Mouse (Mus musculus): ENCODE results near the gene Exd2.
A peak's percentile ranks its signal among the peaks of the same experiment; 100 is the strongest.

The Exd2 gene

DNA sequence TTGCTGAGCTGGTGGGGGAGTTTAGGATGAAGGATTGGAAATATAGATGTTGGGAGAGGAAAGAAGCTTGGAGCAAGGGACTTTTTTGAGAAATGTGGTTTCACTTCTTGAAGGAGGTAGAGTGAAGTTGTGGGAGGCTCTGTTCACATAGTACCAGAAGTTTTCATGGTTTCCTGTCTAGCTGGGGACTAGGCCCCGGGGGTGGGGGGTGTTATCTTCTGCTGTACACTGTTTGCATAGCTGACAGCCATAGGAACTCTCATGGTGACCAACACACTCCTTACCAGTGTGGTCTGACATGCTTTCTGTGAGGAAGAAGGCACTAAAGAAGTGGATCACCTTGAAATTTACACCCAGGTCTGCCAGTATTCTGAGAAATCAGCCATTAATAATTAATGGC lies 32.8 kb downstream of the Exd2 start:
- DNase-seq (ENCODE audit: low read depth, low spot score): no peak

DNA sequence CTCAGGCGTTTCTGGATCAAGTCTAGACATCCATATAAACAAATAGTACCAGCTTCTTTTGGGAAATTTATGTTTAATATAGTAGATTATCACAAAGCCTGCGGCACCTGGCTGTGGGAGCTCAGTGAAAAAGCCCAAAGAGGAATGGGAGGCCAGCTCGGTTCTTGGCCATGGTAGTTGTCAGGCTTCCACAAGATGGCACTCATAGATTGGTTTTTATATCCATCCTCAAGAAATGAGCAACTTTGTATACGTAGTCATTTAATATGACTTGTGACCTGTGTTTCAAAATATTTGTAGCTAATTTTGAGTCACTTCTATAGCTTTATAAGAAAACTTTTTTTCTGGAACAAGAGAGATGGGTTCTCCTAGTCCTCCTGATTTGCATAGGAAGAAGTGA lies 35.5 kb downstream of the Exd2 start:
- no peak for DNase-seq (ENCODE audit: low read depth, low spot score)

DNA sequence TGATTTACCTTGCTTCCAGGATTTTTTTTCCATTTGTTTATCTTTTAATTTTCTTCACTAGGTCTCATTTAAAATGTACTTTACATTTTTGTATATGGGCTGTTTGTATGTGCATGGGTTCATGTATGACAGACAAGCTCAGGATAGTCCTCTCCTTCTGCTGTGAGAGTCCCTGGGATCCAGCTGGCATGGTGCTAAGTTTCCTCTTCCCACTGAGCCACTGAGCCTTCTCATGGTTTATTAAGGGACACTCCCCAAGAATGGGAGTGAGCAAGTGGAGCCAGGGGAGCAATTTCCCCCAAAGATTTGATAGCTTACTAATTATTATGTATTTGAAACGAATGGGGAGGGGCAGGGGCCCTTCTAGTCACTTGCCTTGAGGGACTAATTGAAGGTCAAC lies 37.6 kb downstream of the Exd2 start:
- no peak for DNase-seq (ENCODE audit: low read depth, low spot score)

DNA sequence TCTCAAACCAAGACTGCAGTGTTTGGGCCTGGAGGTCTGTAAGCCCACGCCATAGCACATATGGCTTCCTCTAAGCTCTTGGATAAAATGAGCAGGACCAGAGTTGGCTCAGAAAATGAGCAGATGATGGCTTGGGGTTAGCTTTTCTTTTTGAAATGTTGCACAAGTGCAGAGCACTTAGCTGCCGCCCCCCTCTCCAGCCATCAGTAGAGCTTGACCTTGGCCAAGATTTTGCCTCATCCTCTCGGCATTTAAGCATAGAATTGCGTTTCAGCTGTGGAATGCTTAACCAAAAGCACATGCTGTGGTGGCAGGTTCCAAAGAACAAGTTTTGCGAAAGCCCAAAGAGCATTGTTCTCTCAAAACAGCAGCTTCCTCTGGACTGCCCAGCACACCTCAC lies 41.8 kb downstream of the Exd2 start:
- DNase-seq (ENCODE audit: low read depth, low spot score): no peak

DNA sequence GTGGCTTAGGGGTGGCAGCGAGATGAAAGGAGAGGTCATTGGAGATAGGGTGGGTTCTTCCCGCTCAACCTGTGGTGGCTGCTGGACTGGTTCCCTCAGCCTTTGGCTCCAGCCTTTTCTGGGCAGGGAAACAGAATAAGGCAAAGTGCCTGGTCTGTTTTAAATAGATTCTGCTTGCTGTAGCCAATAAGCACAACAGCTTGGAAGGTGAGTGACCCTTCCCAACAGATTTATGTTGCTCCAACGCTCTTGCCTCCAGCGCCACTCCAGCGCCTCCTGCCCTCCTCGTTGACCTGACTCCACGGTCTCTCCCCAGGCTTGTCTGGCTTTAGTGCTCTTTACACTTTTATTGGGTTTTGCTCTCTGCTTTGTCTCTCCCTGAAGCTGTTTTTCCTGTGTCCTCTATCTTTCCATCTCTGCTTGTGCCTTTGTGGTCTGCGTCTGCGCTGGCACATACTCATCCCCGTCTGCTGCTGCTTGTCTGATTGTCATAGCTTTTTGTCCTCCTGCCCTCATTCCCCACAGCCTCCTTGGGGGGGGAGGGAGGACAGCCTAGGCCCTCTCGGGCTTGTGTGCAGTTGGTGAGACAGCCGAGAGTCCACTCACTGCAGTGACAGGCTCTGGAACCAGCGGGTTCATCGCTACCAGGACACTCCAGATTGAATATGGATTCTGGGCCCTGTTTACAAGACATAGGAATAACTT lies 44.3 kb downstream of the Exd2 start:
- DNase-seq (ENCODE audit: low read depth, low spot score): no peak

DNA sequence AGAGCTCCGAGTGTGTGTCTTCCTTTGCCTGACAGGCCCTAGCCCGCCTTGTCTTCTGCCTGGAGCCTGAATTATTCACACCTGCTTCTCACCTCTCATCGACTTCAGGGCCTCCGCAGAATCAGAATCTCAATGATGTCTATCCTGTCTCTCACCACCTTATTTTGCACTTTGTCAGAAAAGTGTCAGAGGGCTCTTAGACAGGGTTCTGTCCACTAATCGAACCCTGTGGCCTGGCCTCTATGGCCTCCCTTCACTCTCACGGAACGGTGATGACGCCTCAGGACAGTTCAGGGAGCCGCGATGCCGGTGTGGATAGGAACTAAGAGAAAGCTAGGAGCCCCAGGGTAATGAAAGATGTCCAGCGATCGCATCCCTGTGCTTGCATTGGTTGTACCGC lies 55.1 kb downstream of the Exd2 start, which contains the start of gene Galnt16:
Gene Galnt16, plus strand, starts transcription at position 301 of the 400 bp plus-strand sequence.
- DNase-seq (ENCODE audit: low read depth, low spot score): no peak

DNA sequence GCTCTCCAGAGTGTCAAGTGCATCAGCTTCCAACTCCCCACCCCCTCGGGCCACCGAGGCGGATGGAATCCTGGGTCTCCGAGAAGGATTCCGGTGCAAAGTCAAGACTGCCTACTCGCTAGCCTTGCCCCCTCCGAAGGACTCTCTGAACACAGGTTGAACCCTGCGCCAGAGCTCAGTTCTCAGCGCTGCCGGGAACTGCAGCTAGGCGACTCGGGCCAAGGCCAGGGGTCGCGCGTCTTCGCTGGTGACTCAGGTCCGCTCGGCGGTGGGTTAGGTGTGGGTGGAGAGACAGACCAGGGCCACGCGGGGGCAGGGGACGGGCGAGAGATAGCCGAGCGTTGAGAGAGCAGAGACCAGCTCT lies 55.5 kb downstream of the Exd2 start:
- no peak for DNase-seq (ENCODE audit: low read depth, low spot score)

DNA sequence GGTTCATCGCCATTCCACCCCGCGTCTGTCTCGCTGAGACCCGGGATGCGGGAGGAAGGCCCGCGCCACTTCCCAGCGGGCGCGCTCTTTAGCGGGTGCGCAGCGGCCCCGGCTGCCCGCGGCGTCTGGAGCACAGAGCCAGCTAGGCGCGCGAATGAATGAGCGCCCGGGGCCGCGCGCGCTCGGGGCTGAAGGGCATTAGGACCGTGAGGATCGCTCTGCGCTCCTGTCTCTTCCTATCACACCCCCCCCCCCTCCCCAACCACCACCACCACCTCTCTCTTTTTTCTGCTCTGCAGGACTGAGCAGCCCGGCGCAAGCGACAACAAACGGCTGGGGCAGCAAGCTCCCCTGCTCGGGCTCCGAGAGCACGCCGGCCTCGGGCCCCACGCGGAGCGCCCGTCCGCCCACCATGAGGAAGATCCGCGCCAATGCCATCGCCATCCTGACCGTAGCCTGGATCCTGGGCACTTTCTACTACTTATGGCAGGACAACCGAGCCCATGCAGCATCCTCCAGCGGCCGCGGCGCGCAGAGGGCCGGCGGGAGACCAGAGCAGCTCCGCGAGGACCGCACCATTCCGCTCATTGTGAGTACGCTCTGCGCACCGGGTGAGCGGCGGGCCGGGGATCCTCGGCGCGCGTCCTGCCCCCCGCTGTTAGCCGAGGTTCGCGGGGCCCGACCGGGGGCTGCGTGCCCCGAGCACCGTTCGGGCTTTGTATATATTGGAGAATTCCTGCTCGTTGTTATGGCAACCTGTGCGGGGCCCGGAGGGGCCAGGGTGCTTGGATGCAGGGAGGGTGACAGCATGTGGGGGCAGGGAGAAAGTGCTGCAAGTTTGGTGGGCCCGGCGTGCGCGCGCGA lies 56.1 kb downstream of the Exd2 start:
- DNase-seq (ENCODE audit: low read depth, low spot score): no peak

DNA sequence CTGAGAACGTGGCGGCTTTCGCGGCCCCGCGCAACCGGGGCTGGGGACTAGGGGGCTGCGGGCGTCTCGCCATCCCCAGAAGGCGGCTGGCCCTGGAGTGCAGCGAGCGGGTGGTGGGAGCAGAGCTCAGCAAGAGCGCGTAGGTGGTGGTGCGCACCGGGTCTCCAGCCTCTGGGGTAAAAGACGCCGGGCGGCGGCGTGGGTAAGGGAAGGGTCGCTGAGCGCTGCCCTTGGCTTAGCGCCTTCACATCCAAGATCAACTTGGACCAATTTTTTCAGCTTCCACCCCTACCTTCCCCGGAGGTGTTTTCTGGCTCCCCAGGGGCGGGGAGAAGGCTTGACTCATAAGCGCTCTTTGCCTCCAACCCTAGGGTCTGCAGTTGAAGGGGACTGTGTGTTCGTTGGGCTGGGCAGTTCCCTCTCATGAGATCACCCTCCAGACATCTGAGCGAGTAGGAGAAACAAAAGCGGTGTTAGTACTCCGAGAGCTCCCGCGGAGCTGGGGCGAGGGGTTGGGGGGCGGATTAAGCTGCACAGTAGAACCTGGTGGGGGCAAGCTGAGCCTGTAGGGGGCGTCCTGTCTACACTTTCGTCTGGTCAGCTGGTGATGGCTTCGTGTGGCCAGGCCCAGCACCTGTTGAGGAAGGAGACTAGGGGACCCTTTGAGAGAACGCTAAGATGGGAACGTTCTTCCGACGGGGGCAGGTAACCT lies 56.9 kb downstream of the Exd2 start:
- no peak for DNase-seq (ENCODE audit: low read depth, low spot score)

DNA sequence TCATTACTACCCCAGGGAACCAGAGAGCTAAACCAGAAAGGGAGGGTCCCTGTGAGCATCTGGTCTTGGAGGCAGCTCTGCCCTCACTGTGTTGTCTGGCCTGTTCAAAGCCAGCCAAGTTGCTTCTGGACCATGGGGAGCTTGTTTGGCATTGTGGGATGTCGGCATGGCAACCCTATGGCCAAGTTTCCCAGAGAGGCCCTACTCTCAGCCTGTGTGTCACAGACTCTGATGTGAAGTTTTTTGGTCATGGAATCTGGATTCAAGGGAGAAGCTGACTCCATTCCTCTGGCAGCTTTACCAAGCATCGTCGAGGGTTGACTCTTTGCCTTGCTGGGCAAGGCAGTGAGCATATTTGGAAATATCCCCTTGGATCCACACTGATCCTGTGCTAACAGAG lies 59.1 kb downstream of the Exd2 start:
- DNase-seq (ENCODE audit: low read depth, low spot score): no peak

DNA sequence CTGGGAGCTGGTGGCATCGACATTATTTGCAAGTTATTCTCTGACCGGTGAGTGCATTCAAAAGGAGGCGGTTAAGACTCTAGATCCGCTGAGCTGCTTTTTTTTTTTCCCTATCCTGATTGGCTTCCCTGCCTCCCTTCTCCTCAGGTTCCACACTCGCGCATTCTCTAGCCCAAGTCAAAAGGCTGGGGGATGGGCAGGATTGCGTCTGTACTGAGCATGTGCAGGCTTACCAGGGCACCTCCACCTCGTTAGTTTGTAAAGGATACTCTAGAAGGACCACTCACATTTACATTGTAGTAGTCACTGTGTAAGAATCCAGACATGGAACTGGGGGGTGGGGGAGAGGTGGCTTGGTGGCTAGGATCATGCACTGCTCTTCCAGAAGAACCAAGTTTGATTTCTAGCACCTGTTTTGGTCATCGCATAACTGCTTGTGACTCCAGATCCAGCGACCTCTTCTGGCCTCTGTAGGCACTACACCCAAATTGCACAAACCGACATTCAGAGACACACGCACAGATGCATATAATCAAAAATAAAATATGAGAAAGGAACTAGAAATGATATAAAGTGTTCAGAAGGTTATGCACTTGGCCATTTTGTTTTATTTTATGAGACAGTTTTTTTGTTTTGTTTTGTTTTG lies 61.5 kb downstream of the Exd2 start:
- DNase-seq (ENCODE audit: low read depth, low spot score): no peak

DNA sequence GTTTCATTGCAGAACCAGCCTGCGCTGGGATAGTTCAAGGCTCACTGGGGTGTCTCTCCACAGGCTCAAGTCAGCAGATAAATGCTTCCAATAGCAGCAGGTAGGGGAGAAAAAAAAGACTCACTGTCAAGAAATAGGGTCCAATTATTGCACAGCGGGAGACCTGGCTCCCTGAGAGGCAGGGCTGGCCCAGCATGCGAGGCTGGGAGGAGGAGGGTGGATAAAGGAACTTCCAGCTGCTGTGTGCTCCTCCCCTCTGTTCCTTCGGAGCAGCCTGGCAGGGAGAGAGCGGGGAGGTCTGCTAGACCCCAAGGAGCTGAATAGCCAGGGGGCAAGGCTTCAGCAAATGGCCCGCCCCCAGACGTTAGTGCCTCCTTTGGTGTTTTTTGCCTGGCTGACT lies 62.6 kb downstream of the Exd2 start:
- DNase-seq (ENCODE audit: low read depth, low spot score): no peak

DNA sequence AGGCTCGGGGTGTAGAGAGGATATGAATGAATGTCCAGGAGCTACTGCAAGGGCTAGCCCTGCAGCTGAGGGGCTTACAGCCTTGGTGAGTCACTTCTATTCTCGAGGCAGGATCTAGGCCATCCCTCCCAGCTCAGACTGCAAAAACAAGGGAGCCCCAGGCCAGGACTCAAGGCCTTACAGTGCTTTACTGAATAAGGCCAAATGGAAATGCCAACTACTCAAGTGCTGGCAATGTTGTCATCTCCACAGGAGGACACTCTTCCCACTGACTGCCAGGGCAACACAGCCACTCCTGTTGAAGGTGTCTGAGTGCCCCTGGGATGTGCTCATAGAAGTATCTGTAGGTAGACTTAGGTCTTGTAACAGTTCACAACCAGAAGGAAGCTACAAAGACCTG lies 63.6 kb downstream of the Exd2 start:
- DNase-seq (ENCODE audit: low read depth, low spot score): no peak

DNA sequence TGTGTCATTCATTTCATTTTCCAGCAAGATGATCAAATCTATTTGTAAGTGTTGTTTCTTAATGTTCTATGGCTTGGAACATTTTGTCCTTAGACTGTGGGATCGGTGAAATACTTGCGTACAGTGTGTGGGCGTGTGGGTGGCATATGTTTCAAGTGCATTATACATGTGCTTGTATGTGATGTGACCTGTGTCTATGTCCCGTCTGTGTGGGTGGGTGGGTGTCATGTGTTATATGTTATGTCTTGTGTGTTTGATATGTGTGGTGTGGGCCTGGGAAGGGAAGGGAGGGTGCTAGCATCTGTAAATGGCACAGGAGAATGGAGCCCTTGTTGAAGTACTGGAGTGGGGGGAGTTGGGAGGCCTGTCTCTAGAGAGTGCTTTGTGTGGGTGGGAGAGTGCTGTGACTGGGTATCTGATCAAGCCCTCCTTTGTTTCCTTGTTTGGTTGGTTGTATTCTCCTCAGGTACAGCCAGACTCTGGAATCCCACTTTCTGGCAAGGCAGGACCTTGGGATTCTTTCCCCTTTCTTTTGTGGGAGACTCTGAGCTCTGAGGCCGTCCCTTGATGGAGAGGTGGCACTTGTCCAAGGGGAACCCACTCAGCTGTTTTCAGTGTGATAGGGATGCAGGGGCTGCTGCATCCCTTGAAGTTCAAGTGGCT lies 65.0 kb downstream of the Exd2 start:
- peak; percentile 70 for DNase-seq (ENCODE audit: low read depth, low spot score)

DNA sequence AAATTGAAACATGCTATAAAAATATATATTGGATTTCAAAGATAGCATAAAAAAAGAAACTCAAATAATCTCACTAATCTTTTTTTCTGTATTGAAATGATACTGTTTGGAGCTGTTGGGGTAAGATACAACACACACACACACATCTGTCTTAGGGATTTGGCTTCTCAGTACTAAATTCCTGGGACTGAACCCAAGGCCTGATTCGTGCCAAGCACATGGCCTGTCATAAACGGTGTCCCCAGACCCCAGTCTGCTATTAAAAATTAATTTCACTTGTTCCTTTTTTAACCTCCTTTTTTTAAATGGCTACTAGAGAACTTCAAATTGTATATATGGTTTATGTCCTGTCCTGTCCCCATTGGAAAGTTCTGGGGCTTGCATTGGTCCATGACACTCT lies 67.2 kb downstream of the Exd2 start:
- DNase-seq (ENCODE audit: low read depth, low spot score): no peak

DNA sequence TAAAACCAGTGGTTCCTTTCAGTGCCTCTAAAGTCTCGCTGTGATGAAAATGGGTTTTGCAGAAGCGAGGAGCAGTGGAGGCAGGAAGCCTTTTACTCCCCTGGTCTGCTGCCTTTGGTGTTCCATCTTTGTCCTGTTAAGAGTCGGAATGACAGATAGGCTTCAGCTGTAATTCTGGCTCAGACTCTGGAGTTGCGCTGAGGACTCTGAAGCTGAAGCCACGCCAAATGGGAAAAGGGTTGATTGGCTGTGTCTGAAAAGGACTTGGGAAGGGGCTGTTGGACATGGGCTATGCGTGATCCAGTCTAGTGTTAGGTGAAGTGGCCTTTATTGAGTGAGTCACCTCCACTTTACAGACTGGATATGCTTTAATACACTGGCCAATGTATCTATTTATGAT lies 67.7 kb downstream of the Exd2 start:
- DNase-seq (ENCODE audit: low read depth, low spot score): no peak

DNA sequence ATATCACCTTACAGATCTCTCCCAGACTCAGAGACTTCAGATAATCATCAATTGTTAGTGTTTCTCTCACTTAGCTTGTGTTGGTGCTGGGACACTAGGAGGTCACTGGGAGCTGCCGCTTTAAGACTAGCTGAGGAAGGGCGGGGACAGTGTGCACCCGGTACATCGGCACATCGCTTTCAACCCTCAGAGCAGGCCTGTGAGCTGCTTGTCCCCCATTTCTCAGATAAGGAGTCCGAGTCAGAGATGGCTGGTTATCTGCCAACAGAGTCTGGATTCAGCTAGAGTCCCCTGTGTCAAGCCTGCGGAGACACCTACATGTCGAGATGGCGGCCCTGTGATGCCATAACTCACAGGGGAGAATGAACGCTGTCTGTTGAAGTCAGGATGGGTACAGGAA lies 68.7 kb downstream of the Exd2 start:
- DNase-seq (ENCODE audit: low read depth, low spot score): no peak

DNA sequence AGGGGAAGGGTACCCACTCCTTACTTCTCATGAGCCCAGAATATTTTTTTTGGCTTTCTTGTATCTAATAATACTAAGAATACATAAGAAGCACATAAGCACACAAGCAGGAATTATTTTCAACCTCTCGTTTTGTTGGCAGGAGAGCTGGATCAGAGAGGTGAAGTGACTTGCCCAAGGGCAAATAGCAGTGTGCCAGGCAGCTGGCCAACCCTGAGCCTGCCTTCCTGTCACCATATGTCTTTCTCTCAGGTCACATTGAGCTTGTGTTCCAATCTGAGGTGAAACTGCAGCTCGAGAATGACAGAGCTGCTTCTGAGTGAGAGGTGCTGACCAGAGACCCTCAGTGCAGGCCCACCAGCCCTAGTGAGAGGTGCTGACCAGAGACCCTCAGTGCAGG lies 71.0 kb downstream of the Exd2 start:
- DNase-seq (ENCODE audit: low read depth, low spot score): no peak

DNA sequence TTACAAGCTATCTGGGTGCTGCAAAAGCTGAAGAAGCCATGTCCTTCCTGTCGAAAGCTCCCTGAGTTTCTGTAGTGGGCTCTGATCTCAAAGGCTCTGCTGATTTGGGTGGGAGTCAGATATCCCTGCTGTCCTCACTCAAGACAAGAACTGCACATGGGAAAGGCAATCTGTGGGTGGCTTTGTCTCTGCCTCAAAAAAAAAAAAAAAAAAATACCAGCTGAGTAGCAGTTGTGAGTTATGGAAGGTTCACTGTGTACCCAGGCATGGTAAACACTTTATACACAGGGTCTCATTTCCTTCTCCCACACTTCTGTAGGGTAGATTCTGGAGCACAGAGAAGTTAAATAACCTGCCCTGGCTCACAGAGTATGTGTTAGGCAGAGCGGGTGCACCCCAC lies 74.4 kb downstream of the Exd2 start:
- DNase-seq (ENCODE audit: low read depth, low spot score): no peak

DNA sequence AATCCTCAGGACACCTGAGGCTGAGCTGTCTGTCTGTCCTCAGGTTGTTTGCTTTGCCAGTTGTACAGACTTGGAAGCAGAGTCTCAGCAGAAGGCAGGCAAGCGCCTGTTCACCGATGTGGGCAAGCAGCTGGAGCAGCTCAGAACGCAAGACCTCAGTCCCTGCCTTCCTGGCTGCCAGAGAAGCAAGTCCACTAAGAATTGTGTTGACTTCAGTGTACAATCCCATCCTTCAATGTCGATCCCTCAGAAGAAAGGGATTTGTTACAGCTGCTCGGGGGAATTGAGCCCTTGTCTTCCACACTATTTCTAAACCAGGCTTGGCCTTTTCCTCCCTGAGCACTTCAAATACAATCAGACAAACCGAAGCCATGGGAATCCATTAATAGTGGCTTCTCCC lies 75.4 kb downstream of the Exd2 start:
- DNase-seq (ENCODE audit: low read depth, low spot score): no peak

DNA sequence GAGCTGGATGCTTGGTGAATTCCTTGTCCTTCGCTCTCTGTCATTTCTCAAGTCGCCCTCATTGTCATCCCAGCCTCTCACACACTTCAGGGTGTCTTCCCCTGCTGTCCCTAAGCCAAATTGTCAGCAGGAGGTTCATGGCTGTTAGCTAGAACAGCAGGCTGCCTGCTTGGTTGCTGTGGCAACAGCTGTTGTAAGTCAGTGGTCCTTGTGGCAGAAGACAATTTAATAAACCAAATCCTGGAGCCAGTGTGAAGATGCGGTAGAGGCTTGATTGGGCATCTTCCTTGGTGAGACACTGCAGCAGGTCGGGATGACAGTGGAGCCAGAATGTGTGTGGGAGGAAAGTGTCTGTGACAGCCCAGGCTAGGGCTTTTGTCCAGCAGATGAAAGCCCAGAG lies 82.4 kb downstream of the Exd2 start:
- DNase-seq (ENCODE audit: low read depth, low spot score): peak; percentile 59

DNA sequence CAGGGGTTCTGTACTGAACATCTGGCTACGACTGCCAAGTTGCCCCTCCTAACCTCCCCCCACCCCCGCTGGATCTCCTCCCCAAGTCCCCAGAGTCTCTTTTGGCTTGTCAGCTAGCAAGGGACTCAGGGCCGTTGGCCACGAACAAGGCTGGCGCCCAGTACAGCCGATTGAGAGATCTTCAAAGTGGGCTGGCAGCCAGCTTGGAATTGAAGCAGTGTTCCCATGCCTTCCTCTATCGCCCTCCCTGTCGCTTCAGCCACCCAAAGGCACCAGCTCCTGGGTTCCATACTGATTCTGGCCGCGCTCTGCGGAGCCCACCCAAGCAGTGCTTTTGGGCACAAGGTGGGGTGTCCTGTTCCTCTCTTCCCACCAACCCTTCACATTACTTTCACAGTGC lies 86.8 kb downstream of the Exd2 start:
- DNase-seq (ENCODE audit: low read depth, low spot score): no peak

All from telencephalon, adult 2 months (tissue).